Mouse (Mus musculus) thymus, postnatal 14 days (tissue): Measurements from ENCODE around the gene Dcps.
A peak's percentile ranks its signal among the peaks of the same experiment; 100 is the strongest.

ENCODE experiments used
- DNase-seq: peaks from one replicate; pipeline ENCODE4 v3.0.0; 2021

The Dcps gene

GRCm38 (mm10) chr9:35131637-35132397, 44.0 kb downstream of the Dcps start:
- DNase-seq, result no peak

- no peak for DNase-seq
Measured at GRCm38 (mm10) chr9:35128995-35129418, 46.9 kb downstream of the Dcps start.

GRCm38 (mm10) chr9:35128564-35128963, 47.3 kb downstream of the Dcps start:
- DNase-seq, result no peak

GRCm38 (mm10) chr9:35127561-35127960, 48.3 kb downstream of the Dcps start:
- DNase-seq, result no peak

GRCm38 (mm10) chr9:35127147-35127546, 48.7 kb downstream of the Dcps start:
- DNase-seq, result no peak

GRCm38 (mm10) chr9:35124678-35124955, 51.2 kb downstream of the Dcps start:
- no peak for DNase-seq

- DNase-seq, result peak; percentile 51
Measured at GRCm38 (mm10) chr9:35123804-35124677, 51.8 kb downstream of the Dcps start.

- DNase-seq, result no peak
Measured at GRCm38 (mm10) chr9:35123456-35123803, 52.4 kb downstream of the Dcps start.

GRCm38 (mm10) chr9:35122551-35123266, 53.2 kb downstream of the Dcps start:
- peak; percentile 30 for DNase-seq

GRCm38 (mm10) chr9:35119168-35119567, 56.7 kb downstream of the Dcps start, which contains the start of gene St3gal4:
TSS of gene St3gal4 (minus strand) at chr9:35119268.
- DNase-seq, result no peak

GRCm38 (mm10) chr9:35118563-35118962, 57.3 kb downstream of the Dcps start:
- DNase-seq, result no peak

- peak; percentile 64 for DNase-seq
Measured at GRCm38 (mm10) chr9:35117384-35118295, 58.2 kb downstream of the Dcps start.

GRCm38 (mm10) chr9:35116391-35117381, 59.2 kb downstream of the Dcps start:
- peak; percentile 88 for DNase-seq

- DNase-seq, result no peak
Measured at GRCm38 (mm10) chr9:35115804-35116203, 60.1 kb downstream of the Dcps start.

- no peak for DNase-seq
Measured at GRCm38 (mm10) chr9:35115299-35115698, 60.6 kb downstream of the Dcps start.

GRCm38 (mm10) chr9:35114234-35114633, 61.6 kb downstream of the Dcps start:
- DNase-seq, result no peak

- DNase-seq, result no peak
Measured at GRCm38 (mm10) chr9:35111941-35112595, 63.8 kb downstream of the Dcps start.

- no peak for DNase-seq
Measured at GRCm38 (mm10) chr9:35111446-35111845, 64.4 kb downstream of the Dcps start.

GRCm38 (mm10) chr9:35110567-35110966, 65.3 kb downstream of the Dcps start:
- no peak for DNase-seq

GRCm38 (mm10) chr9:35110051-35110450, 65.8 kb downstream of the Dcps start:
- no peak for DNase-seq

GRCm38 (mm10) chr9:35108916-35109315, 66.9 kb downstream of the Dcps start:
- no peak for DNase-seq
